Mouse (Mus musculus) ES-Bruce4 (cell line): ENCODE results near the gene Fli1. TPM values are rescaled to one million over a fixed set of nuclear protein-coding genes. Genes with fewer than 3 reads are reported as not detected.

Source experiments
- H3K27ac ChIP-seq: 2 replicates; pipeline ENCODE4 v1.5.1; 2012; ENCODE audit warnings: low read length, inconsistent platforms; ENCODE audit not compliant: insufficient read depth
- H3K27me3 ChIP-seq: 2 replicates; pipeline ENCODE4 v1.6.1; 2012; ENCODE audit warnings: mild to moderate bottlenecking, low read length, inconsistent platforms; ENCODE audit not compliant: control insufficient read depth, poor library complexity, insufficient read depth, severe bottlenecking
- H3K36me3 ChIP-seq: 2 replicates; pipeline ENCODE4 v1.6.1; 2012; ENCODE audit warnings: inconsistent platforms, mild to moderate bottlenecking, low read length, moderate library complexity; ENCODE audit not compliant: control insufficient read depth, poor library complexity, insufficient read depth, severe bottlenecking
- H3K4me1 ChIP-seq: one replicate; pipeline ENCODE4 v1.8.1; 2011; ENCODE audit warnings: low read length; ENCODE audit not compliant: control insufficient read depth, insufficient read depth
- H3K4me3 ChIP-seq: 2 replicates; pipeline ENCODE4 v1.5.1; 2011; ENCODE audit warnings: low read depth, mild to moderate bottlenecking, low read length
- H3K9ac ChIP-seq: 2 replicates; pipeline ENCODE4 v1.6.1; 2012; ENCODE audit warnings: low read depth, mild to moderate bottlenecking, inconsistent platforms; ENCODE audit not compliant: poor library complexity, severe bottlenecking
- H3K9me3 ChIP-seq: replicated peaks from 2 replicates; pipeline ENCODE4 v1.6.1; 2012; ENCODE audit warnings: mild to moderate bottlenecking, low read length, inconsistent platforms; ENCODE audit not compliant: control insufficient read depth, poor library complexity, insufficient read depth, severe bottlenecking
- CTCF ChIP-seq: IDR thresholded peaks from one replicate; pipeline ENCODE4 v1.8.1; 2011; ENCODE audit warnings: low read depth, low read length
- EP300 ChIP-seq: IDR thresholded peaks from 2 replicates; pipeline ENCODE4 v1.6.1; 2011; ENCODE audit warnings: low read depth, low read length; ENCODE audit not compliant: insufficient read depth
- POLR2A ChIP-seq: IDR thresholded peaks from one replicate; pipeline ENCODE4 v1.8.1; 2011; ENCODE audit warnings: low read length; ENCODE audit not compliant: insufficient read depth
- polyA plus RNA-seq: library from polyadenylated mRNA; stranded (reverse); fragments of >200 nt; gene quantifications from 2 replicates; pipeline ENCODE4 v1.2.4, GENCODE M21; 2011; ENCODE audit warnings: low read depth; ENCODE audit not compliant: missing spikeins, insufficient read depth, insufficient read length

Gene Fli1
- polyA plus RNA-seq, 1 experiment, result not detected

- no peaks in the 10 kb centered on the region for H3K36me3 ChIP-seq
- H3K27me3 ChIP-seq, result no peaks in the 10 kb centered on the region
- H3K4me3 ChIP-seq, result no peak overlapping the region
- H3K9me3 ChIP-seq, result no peaks in the 10 kb centered on the region
- no peak for TF ChIP-seq POLR2A
- TF ChIP-seq EP300, result no peak
- TF ChIP-seq CTCF, result no peak
- no peaks in the 10 kb centered on the region for H3K4me1 ChIP-seq
- H3K27ac ChIP-seq, result no peak overlapping the region
- no peak overlapping the region for H3K9ac ChIP-seq
Observed at GRCm38 (mm10) chr9:32468313-32468712, 74.3 kb downstream of the Fli1 start.

DNA sequence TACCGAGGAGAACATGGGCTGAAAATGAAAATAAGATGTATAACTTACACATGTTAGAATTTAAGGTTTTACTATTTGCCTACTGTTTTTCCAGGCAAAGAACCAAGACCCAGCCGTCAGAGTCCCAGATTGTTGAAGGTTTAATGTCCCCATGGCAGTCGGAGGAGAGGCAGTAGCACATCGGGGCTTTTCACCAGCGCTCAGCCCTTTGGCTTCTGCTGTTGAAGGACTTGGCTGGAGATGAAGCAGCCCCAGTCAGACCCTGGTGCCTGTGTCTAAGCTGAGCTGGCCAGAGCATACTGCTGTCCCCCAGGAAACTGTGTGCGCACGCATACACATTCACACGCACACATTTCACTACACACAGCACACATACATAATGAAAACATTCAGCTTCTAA lies 75.2 kb downstream of the Fli1 start:
- Histone ChIP-seq H3K27ac (no peak overlapping the region), H3K27me3 (no peaks in the 10 kb centered on the region), H3K4me1 (no peaks in the 10 kb centered on the region), H3K9ac (no peak overlapping the region), H3K36me3 (no peaks in the 10 kb centered on the region), H3K4me3 (no peak overlapping the region), H3K9me3 (no peaks in the 10 kb centered on the region)
- TF ChIP-seq POLR2A (no peak), CTCF (no peak)

DNA sequence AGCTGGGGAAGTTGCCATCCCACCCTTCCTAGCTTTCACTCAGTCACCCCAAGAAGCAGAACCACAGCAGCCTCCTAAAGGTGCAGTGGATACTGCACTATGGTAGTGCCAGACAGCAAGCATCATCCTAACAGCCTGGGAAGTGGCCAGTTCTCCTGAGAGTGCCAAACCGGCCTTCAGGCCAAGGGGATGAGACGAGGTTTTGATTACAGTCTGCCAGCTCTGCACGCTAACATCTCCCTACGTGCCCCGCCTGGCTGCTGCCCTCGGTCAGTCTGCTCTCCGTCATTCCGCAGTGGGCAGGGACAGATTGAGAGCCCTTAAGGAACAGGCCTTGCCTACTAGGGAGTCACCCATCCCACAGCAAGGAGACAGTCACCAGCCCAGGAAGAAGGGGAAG lies 75.8 kb downstream of the Fli1 start:
- Histone ChIP-seq H3K9ac (no peak overlapping the region), H3K9me3 (no peaks in the 10 kb centered on the region), H3K4me3 (no peak overlapping the region), H3K27me3 (no peaks in the 10 kb centered on the region), H3K27ac (no peak overlapping the region), H3K36me3 (no peaks in the 10 kb centered on the region), H3K4me1 (no peaks in the 10 kb centered on the region)
- TF ChIP-seq POLR2A (no peak), EP300 (no peak), CTCF (no peak)

GRCm38 (mm10) chr9:32456707-32457106 lies 86.0 kb downstream of the Fli1 start:
- H3K4me1 ChIP-seq, result no peaks in the 10 kb centered on the region
- no peak overlapping the region for H3K9ac ChIP-seq
- no peaks in the 10 kb centered on the region for H3K27me3 ChIP-seq
- H3K4me3 ChIP-seq, result no peak overlapping the region
- H3K27ac ChIP-seq, result no peak overlapping the region
- no peak for TF ChIP-seq EP300
- no peak for TF ChIP-seq POLR2A
- TF ChIP-seq CTCF, result no peak
- no peaks in the 10 kb centered on the region for H3K36me3 ChIP-seq
- H3K9me3 ChIP-seq, result no peaks in the 10 kb centered on the region

- no peaks in the 10 kb centered on the region for H3K4me1 ChIP-seq
- TF ChIP-seq EP300 (peak; percentile 73; the same call in 1 of the 2 replicates), CTCF (no peak)
- no peaks in the 10 kb centered on the region for H3K27me3 ChIP-seq
- no peak overlapping the region for H3K9ac ChIP-seq
- no peaks in the 10 kb centered on the region for H3K36me3 ChIP-seq
- H3K9me3 ChIP-seq, result no peaks in the 10 kb centered on the region
- no peak overlapping the region; the same call in 1 of the 2 replicates for H3K27ac ChIP-seq
- no peak overlapping the region for H3K4me3 ChIP-seq
Observed at GRCm38 (mm10) chr9:32450161-32450560, 92.5 kb downstream of the Fli1 start.

DNA sequence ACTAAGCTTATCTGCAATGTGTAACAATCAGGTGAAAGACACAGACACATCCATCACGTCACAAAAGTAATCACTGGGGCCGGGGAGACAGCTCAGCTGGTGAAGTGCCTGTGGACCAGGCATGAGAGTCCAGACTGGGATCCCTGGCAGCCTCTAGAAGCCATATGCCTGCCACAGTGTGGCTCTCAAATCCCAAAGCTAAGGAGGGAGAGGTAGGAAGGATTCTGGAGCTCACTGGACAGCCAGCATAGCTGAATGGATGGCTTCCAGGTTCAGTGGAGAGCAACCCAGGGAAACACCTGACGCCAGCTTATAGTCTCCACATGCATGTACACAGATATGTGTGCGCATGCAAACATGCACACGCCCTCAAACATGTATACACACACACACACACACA lies 93.9 kb downstream of the Fli1 start:
- H3K9ac ChIP-seq, result no peak overlapping the region
- no peak overlapping the region for H3K27ac ChIP-seq
- no peaks in the 10 kb centered on the region for H3K36me3 ChIP-seq
- H3K4me1 ChIP-seq, result no peaks in the 10 kb centered on the region
- no peak overlapping the region for H3K4me3 ChIP-seq
- no peaks in the 10 kb centered on the region for H3K9me3 ChIP-seq
- H3K27me3 ChIP-seq, result no peaks in the 10 kb centered on the region
- TF ChIP-seq CTCF, result no peak
- no peak for TF ChIP-seq POLR2A
- no peak for TF ChIP-seq EP300
